ENCODE assay signal across 20 mouse cellular contexts in the genomic region with DNA sequence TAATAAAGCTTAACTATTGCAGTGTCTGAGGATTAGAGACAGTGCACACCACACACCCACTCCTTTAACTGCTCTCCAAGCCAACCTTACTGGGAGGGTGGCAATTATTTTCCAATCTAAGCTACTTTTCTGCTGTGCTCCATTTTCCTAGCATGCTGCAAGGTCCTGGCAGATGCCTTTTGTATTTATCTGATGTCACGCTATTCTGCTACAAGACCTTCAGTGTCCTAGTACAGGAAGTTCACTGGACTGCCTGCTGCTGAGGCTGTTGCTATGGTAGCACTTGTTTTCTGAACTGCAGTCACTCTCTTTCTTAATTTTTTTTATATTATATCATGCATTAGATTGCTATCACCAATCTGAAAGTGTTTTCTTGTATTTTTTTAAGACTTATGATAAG.
DNase-seq lines count a peak whose midpoint lies in the region; ATAC-seq and TF ChIP-seq lines count a peak whose summit lies in the region.
"Had no signal": no experiment of that assay in that cellular context is flagged by ENCODE, and none has a peak within 500 bp of the region (broad histone marks: within the 10 kb centered on the region; RNA-seq: fewer than 3 reads in every experiment).

No protein-coding gene starts in this region.

- no peaks in the 10 kb centered on the region for H3K36me3 ChIP-seq in neural tube, embryonic 11.5 days (ENCODE audit: control insufficient read depth, insufficient read depth, low read length)
- H3K36me3 ChIP-seq in neural tube, embryonic 15.5 days: no peaks in the 10 kb centered on the region
- H3K36me3 ChIP-seq in hindbrain, postnatal 0 days (ENCODE audit: insufficient read depth, low read length): no peaks in the 10 kb centered on the region
- H3K36me3 ChIP-seq: intestine, embryonic 15.5 days; neural tube, embryonic 12.5 days had no signal

- H3K9me3 ChIP-seq in neural tube, embryonic 11.5 days (ENCODE audit: control insufficient read depth, low read length): no peaks in the 10 kb centered on the region
- H3K9me3 ChIP-seq in neural tube, embryonic 15.5 days (replicated peaks): no peaks in the 10 kb centered on the region
- no peaks in the 10 kb centered on the region for H3K9me3 ChIP-seq in hindbrain, postnatal 0 days (ENCODE audit: low read length)
- H3K9me3 ChIP-seq: intestine, embryonic 15.5 days; neural tube, embryonic 12.5 days had no signal

- no peak overlapping the region for H3K4me2 ChIP-seq in neural tube, embryonic 11.5 days (ENCODE audit: low read depth)
- no peak overlapping the region for H3K4me2 ChIP-seq in neural tube, embryonic 15.5 days
- no peak overlapping the region for H3K4me2 ChIP-seq in hindbrain, postnatal 0 days (ENCODE audit: low read depth, low read length)
- H3K4me2 ChIP-seq: heart, embryonic 11.5 days; intestine, embryonic 15.5 days; neural tube, embryonic 12.5 days had no signal

- no peak overlapping the region for H3K9ac ChIP-seq in neural tube, embryonic 11.5 days (ENCODE audit: low read length)
- H3K9ac ChIP-seq in neural tube, embryonic 15.5 days (replicated peaks): no peak overlapping the region
- H3K9ac ChIP-seq in hindbrain, postnatal 0 days (replicated peaks; ENCODE audit: low read length): no peak overlapping the region
- H3K9ac ChIP-seq: intestine, embryonic 15.5 days; liver, postnatal 0 days; neural tube, embryonic 12.5 days had no signal

- no peaks in the 10 kb centered on the region for H3K4me1 ChIP-seq in neural tube, embryonic 11.5 days (ENCODE audit: control insufficient read depth, insufficient read depth, low read length)
- no peaks in the 10 kb centered on the region for H3K4me1 ChIP-seq in neural tube, embryonic 15.5 days
- H3K4me1 ChIP-seq in hindbrain, postnatal 0 days (ENCODE audit: insufficient read depth, low read length): no peaks in the 10 kb centered on the region
- H3K4me1 ChIP-seq: intestine, embryonic 15.5 days; neural tube, embryonic 12.5 days had no signal

- TF ChIP-seq CTCF in hindbrain, postnatal 0 days (IDR thresholded peaks at IDR 0.05; ENCODE audit: low read depth): no peak

- intact Hi-C loops in gastrocnemius, postnatal 14 days (cut with DNase I; ENCODE audit: low total_unique reads): no loop called here

- peak; percentile 33; the same call in 1 of the 2 replicates for ATAC-seq in neural tube, embryonic 11.5 days (ENCODE audit: insufficient read depth, low FRiP score, low TSS enrichment)
- ATAC-seq in neural tube, embryonic 15.5 days (ENCODE audit: low FRiP score): no peak
- ATAC-seq in hindbrain, postnatal 0 days: 0 out of 2 replicates have a peak, but pooled peaks have one; percentile 53
- ATAC-seq: intestine, embryonic 15.5 days; liver, postnatal 0 days had no signal

- DNase-seq in embryo, embryonic 10 days (ENCODE audit: low spot score): peak; percentile 21
- no peak for DNase-seq in embryo, embryonic 9.5 days (ENCODE audit: extremely low spot score)
- DNase-seq in neural tube, embryonic 11.5 days (ENCODE audit: low spot score): no peak
- peak; percentile 41 for DNase-seq in hindbrain, postnatal 0 days (ENCODE audit: low spot score)
- DNase-seq in cerebellum, adult 8-10 months: no peak
- no peak for DNase-seq in gastrocnemius, postnatal 14 days
- no peak for DNase-seq in lung, adult 18-20 months
- DNase-seq: adrenal gland, adult 2 months; cerebellum, adult 11 months; heart, postnatal 14 days; layer of hippocampus, postnatal 36 days; liver; liver, postnatal 0 days; lung, postnatal 4 days; right cerebral cortex, postnatal 4 days; thymus, postnatal 25 days had no signal

- H3K27ac ChIP-seq in neural tube, embryonic 11.5 days (ENCODE audit: low read depth, low read length): no peak overlapping the region
- H3K27ac ChIP-seq in neural tube, embryonic 15.5 days (replicated peaks): no peak overlapping the region
- H3K27ac ChIP-seq in hindbrain, postnatal 0 days: no peak overlapping the region
- H3K27ac ChIP-seq: intestine, embryonic 15.5 days; neural tube, embryonic 12.5 days had no signal

- no peaks in the 10 kb centered on the region for H3K27me3 ChIP-seq in neural tube, embryonic 11.5 days (ENCODE audit: control insufficient read depth, insufficient read depth, low read length)
- H3K27me3 ChIP-seq in neural tube, embryonic 15.5 days (replicated peaks): no peaks in the 10 kb centered on the region
- no peaks in the 10 kb centered on the region for H3K27me3 ChIP-seq in hindbrain, postnatal 0 days (ENCODE audit: insufficient read depth, low read length)
- H3K27me3 ChIP-seq: intestine, embryonic 15.5 days; neural tube, embryonic 12.5 days had no signal

- WGBS in neural tube, embryonic 11.5 days: 52% methylated on average over 1 of the region's 1 CpGs
- WGBS in neural tube, embryonic 15.5 days: 16% methylated on average over 1 of the region's 1 CpGs
- 7% methylated on average over 1 of the region's 1 CpGs for WGBS in hindbrain, postnatal 0 days

- H3K4me3 ChIP-seq in neural tube, embryonic 11.5 days (ENCODE audit: low read depth, low read length): no peak overlapping the region
- H3K4me3 ChIP-seq in neural tube, embryonic 15.5 days (replicated peaks): no peak overlapping the region
- no peak overlapping the region for H3K4me3 ChIP-seq in hindbrain, postnatal 0 days (ENCODE audit: low read length)
- H3K4me3 ChIP-seq: intestine, embryonic 15.5 days; neural tube, embryonic 12.5 days had no signal

Comparison
In these comparisons a context has a peak if more than half of its experiments do, and no peak if none do; other contexts are left out.
1. DNase-seq: peak in embryo, embryonic 10 days (single experiment) and hindbrain, postnatal 0 days (single experiment); none in embryo, embryonic 9.5 days (single experiment), neural tube, embryonic 11.5 days (single experiment), cerebellum, adult 8-10 months (single experiment), gastrocnemius, postnatal 14 days (single experiment) and lung, adult 18-20 months (0 of 2).